Mouse (Mus musculus) kidney, postnatal 0 days (tissue): ENCODE results near the gene Rflna. TPM values are rescaled to one million over a fixed set of nuclear protein-coding genes. Genes with fewer than 3 reads are reported as not detected.
A peak's percentile ranks its signal among the peaks of the same experiment; 100 is the strongest.

Experiments
- ATAC-seq: fragments of 200-750 bp; cut with Nextera tagmentation; replicated peaks from 2 replicates; pipeline ENCODE4 v1.8.0; 2017; ENCODE audit warnings: low read depth, moderate number of reproducible peaks, moderate TSS enrichment, moderate library complexity; ENCODE audit not compliant: low FRiP score
- DNase-seq: peaks from one replicate; pipeline ENCODE4 v3.0.0-alpha.2; 2016; ENCODE audit warnings: low spot score
- H3K27ac ChIP-seq: fragments of 300-500 bp; sonication (generic); 2 replicates; pipeline ENCODE4 v1.5.1; 2014; ENCODE audit warnings: mild to moderate bottlenecking
- H3K27me3 ChIP-seq: fragments of 300-500 bp; sonication (generic); 2 replicates; pipeline ENCODE4 v1.6.1; 2014; ENCODE audit warnings: low read length, mixed read lengths; ENCODE audit not compliant: insufficient read depth
- H3K36me3 ChIP-seq: fragments of 300-500 bp; sonication (generic); 2 replicates; pipeline ENCODE4 v1.6.1; 2014; ENCODE audit warnings: low read length, mixed read lengths; ENCODE audit not compliant: insufficient read depth
- H3K4me1 ChIP-seq: fragments of 300-500 bp; sonication (generic); replicated peaks from 2 replicates; pipeline ENCODE4 v1.6.1; 2014; ENCODE audit warnings: antibody characterized with exemption, low read length, mixed read lengths; ENCODE audit not compliant: insufficient read depth
- H3K4me2 ChIP-seq: fragments of 300-500 bp; sonication (generic); 2 replicates; pipeline ENCODE4 v1.6.1; 2014; ENCODE audit warnings: mild to moderate bottlenecking, low read length, moderate library complexity, mixed read lengths
- H3K4me3 ChIP-seq: fragments of 300-500 bp; sonication (generic); replicated peaks from 2 replicates; pipeline ENCODE4 v1.5.1; 2014; ENCODE audit warnings: low read depth, low read length
- H3K9ac ChIP-seq: fragments of 300-500 bp; sonication (generic); 2 replicates; pipeline ENCODE4 v1.6.1; 2014; ENCODE audit warnings: low read depth, low read length
- H3K9me3 ChIP-seq: fragments of 300-500 bp; sonication (generic); replicated peaks from 2 replicates; pipeline ENCODE4 v1.6.1; 2016; ENCODE audit warnings: low read length, inconsistent platforms, mixed read lengths
- CTCF ChIP-seq: IDR thresholded peaks from 2 replicates; pipeline ENCODE4 v1.5.1; 2016; ENCODE audit warnings: antibody characterized with exemption, low read depth, mild to moderate bottlenecking, moderate library complexity
- WGBS: fragments of 180-500 bp; shearing (Covaris S2); extraction: QIAGEN DNeasy Blood & Tissue Kit; methylation state at CpG from one replicate; pipeline ENCODE4 v1.1.7; 2014; 5-methylcytosine and 5-hydroxymethylcytosine counted together
- polyA plus RNA-seq: library from polyadenylated mRNA; unstranded; fragments of >200 nt; fragmentation: Nextera tagmentation; extraction: Ambion mirVana; gene quantifications from 2 replicates; pipeline ENCODE4 v1.2.1, GENCODE M21; 2015

Rflna gene
- polyA plus RNA-seq, 1 experiment from 2014 or later: 8.5 TPM

GRCm38 (mm10) chr5:125043448-125043847 is 40.4 kb downstream of the Rflna start:
- WGBS: 82% methylated on average over 6 of the region's 6 CpGs
- Histone ChIP-seq H3K4me1 (peaks cover 16% of the 10 kb centered on the region; the same call in 1 of the 2 replicates), H3K27me3 (no peaks in the 10 kb centered on the region), H3K4me3 (no peak overlapping the region), H3K36me3 (peaks cover 51% of the 10 kb centered on the region), H3K4me2 (no peak overlapping the region), H3K27ac (no peak overlapping the region), H3K9ac (no peak overlapping the region), H3K9me3 (no peaks in the 10 kb centered on the region)
- no peak for ATAC-seq
- DNase-seq: no peak
- no peak for TF ChIP-seq CTCF

DNA sequence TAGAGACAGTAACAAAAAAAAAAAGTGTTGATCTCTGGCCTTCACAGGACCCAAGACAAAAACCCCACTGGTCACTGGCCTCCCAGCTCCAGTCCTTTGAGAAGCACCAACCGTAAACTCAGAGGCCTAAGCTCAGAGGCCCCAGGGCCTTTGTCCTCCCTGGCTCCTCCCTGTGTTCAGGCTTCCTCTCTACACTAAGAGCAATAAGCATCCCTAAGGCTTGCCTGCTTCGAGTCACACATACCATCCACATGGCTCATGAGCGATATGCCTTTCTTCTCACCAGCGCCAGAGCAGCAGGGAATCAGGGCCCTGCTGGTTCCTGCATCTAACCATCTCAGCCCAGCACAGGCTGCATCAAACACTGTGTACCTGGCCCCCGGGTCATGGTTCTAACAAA is 42.2 kb downstream of the Rflna start:
- Histone ChIP-seq H3K27me3 (no peaks in the 10 kb centered on the region), H3K9ac (no peak overlapping the region), H3K27ac (no peak overlapping the region), H3K4me3 (no peak overlapping the region), H3K4me1 (peaks cover 12% of the 10 kb centered on the region; the same call in 1 of the 2 replicates), H3K9me3 (no peaks in the 10 kb centered on the region), H3K4me2 (no peak overlapping the region), H3K36me3 (peaks cover 51% of the 10 kb centered on the region)
- no peak for TF ChIP-seq CTCF
- WGBS: 63% methylated on average over 5 of the region's 5 CpGs
- no peak for ATAC-seq
- no peak for DNase-seq

DNA sequence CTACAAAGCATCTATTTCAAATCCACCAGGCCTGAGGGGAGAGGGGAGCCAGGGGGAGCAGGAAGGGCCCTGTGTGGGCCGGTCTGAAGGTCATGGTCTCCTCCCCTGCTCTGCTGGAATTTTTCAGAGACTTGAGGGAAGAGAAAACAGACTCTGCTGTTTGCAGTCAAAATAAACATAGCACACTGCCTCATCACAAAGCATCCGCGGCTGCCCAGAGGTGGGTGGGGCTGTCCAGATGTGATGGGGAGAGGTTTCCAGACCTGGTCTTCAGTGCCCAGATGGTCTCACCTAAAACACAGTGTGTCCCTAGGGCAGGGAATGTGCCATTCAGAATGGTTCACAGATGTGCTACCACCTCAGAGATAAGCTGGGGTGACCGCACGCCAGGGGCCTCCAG is 43.4 kb downstream of the Rflna start:
- no peak for TF ChIP-seq CTCF
- 0 out of 2 replicates have a peak, but pooled peaks cover 3% of the 10 kb centered on the region for H3K4me1 ChIP-seq
- H3K36me3 ChIP-seq: peaks cover 62% of the 10 kb centered on the region
- no peaks in the 10 kb centered on the region for H3K9me3 ChIP-seq
- H3K4me2 ChIP-seq: no peak overlapping the region
- no peak overlapping the region for H3K4me3 ChIP-seq
- no peak overlapping the region for H3K27ac ChIP-seq
- WGBS: 46% methylated on average over 5 of the region's 5 CpGs
- H3K9ac ChIP-seq: no peak overlapping the region
- DNase-seq: peak; percentile 29
- 0 out of 2 replicates have a peak, but pooled peaks have one; percentile 19 for ATAC-seq
- no peaks in the 10 kb centered on the region for H3K27me3 ChIP-seq

GRCm38 (mm10) chr5:125049481-125049880 is 46.5 kb downstream of the Rflna start:
- no peak overlapping the region for H3K27ac ChIP-seq
- no peak overlapping the region for H3K4me2 ChIP-seq
- no peaks in the 10 kb centered on the region for H3K27me3 ChIP-seq
- 0 out of 2 replicates have a peak, but pooled peaks cover 3% of the 10 kb centered on the region for H3K4me1 ChIP-seq
- 89% methylated on average over 4 of the region's 4 CpGs for WGBS
- ATAC-seq: no peak
- no peak overlapping the region for H3K4me3 ChIP-seq
- H3K9me3 ChIP-seq: no peaks in the 10 kb centered on the region
- no peak overlapping the region for H3K9ac ChIP-seq
- peaks cover 67% of the 10 kb centered on the region for H3K36me3 ChIP-seq
- TF ChIP-seq CTCF: no peak
- DNase-seq: no peak

GRCm38 (mm10) chr5:125052237-125052602 is 49.2 kb downstream of the Rflna start:
- Histone ChIP-seq H3K27me3 (no peaks in the 10 kb centered on the region), H3K36me3 (peaks cover 56% of the 10 kb centered on the region), H3K9me3 (no peaks in the 10 kb centered on the region), H3K4me3 (no peak overlapping the region), H3K9ac (no peak overlapping the region), H3K4me1 (peaks cover 22% of the 10 kb centered on the region), H3K4me2 (no peak overlapping the region), H3K27ac (no peak overlapping the region)
- DNase-seq: no peak
- WGBS: 64% methylated on average over 10 of the region's 10 CpGs
- no peak for TF ChIP-seq CTCF
- no peak for ATAC-seq

DNA sequence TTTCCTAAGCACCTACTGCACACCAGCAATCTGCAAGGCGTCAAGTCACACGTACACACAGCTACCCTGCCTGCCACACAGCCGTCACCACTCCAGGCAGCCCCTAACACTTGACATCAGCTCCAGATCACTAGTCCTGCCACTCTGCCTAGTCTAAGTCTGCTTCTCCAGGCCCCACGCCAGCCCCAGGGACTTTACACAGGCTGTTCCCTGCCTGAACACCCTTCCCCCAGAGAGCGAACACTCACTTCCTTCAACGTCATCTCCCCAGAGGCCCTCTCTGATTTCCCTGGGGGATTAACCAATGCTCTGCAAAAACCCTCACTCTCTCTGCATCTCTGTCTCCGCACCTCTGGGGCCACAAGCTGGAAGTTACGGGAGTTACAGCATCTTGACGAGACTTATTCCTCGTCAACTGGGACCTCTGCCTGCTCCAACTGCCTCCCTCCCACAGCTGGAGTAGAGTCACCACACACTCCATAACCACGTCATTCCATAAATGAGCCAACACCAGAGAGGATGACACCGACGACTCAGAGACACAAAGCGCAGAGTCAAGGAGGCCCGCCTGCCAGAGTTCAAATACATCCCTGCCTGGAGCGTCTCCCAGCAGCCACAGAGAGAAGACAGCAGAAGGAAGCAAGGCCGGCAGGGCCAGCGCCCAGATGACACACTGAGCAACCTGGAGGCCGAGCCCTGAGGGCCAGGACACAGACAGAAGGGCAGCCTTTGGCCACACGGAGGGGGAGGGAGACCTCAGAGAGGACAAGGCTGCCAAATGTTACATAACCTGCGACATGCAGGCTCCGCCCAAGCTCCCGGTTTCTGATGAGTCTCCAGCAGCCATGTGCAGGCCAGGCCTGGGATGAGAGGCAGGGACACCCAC is 49.8 kb downstream of the Rflna start:
- Histone ChIP-seq H3K4me3 (no peak overlapping the region), H3K4me1 (peaks cover 28% of the 10 kb centered on the region), H3K9me3 (no peaks in the 10 kb centered on the region), H3K27ac (no peak overlapping the region), H3K4me2 (no peak overlapping the region), H3K36me3 (peaks cover 50% of the 10 kb centered on the region), H3K9ac (no peak overlapping the region), H3K27me3 (no peaks in the 10 kb centered on the region)
- WGBS: 64% methylated on average over 23 of the region's 23 CpGs
- no peak for DNase-seq
- ATAC-seq: no peak
- no peak for TF ChIP-seq CTCF
